Mouse (Mus musculus): ENCODE results near the gene Arvcf. TPM values are rescaled to one million over a fixed set of nuclear protein-coding genes. Genes with fewer than 3 reads are reported as not detected.
A peak's percentile ranks its signal among the peaks of the same experiment; 100 is the strongest.

Arvcf gene
- total RNA-seq, 4 experiments from 2014 or later = 12.6 to 20.0 (median 16.2) TPM

GRCm38 (mm10) chr16:18387704-18388582, 40.0 kb downstream of the Arvcf start:
- DNase-seq (ENCODE audit: low spot score) = no peak

GRCm38 (mm10) chr16:18388583-18389435, 40.8 kb downstream of the Arvcf start:
- DNase-seq (ENCODE audit: low spot score) = no peak

- DNase-seq (ENCODE audit: low spot score) = no peak
Observed at GRCm38 (mm10) chr16:18390399-18390798, 42.4 kb downstream of the Arvcf start.

GRCm38 (mm10) chr16:18391127-18391526, 43.1 kb downstream of the Arvcf start:
- DNase-seq (ENCODE audit: low spot score) = no peak

GRCm38 (mm10) chr16:18391728-18392127, 43.7 kb downstream of the Arvcf start:
- DNase-seq (ENCODE audit: low spot score) = no peak

- DNase-seq (ENCODE audit: low spot score) = peak; percentile 82
Observed at GRCm38 (mm10) chr16:18392469-18393426, 44.8 kb downstream of the Arvcf start.

GRCm38 (mm10) chr16:18393595-18393994, 45.6 kb downstream of the Arvcf start:
- DNase-seq (ENCODE audit: low spot score) = no peak

GRCm38 (mm10) chr16:18394056-18394455, 46.1 kb downstream of the Arvcf start:
- DNase-seq (ENCODE audit: low spot score) = no peak

GRCm38 (mm10) chr16:18394777-18395619, 47.0 kb downstream of the Arvcf start:
- DNase-seq (ENCODE audit: low spot score) = peak; percentile 51

GRCm38 (mm10) chr16:18395620-18396036, 47.6 kb downstream of the Arvcf start:
- peak; percentile 45 for DNase-seq (ENCODE audit: low spot score)

- DNase-seq (ENCODE audit: low spot score) = no peak
Observed at GRCm38 (mm10) chr16:18396201-18396600, 48.2 kb downstream of the Arvcf start.

GRCm38 (mm10) chr16:18396791-18397621, 49.0 kb downstream of the Arvcf start:
- DNase-seq (ENCODE audit: low spot score) = no peak

- no peak for DNase-seq (ENCODE audit: low spot score)
Observed at GRCm38 (mm10) chr16:18400028-18400427, 52.0 kb downstream of the Arvcf start.

GRCm38 (mm10) chr16:18400472-18401216, 52.7 kb downstream of the Arvcf start:
- no peak for DNase-seq (ENCODE audit: low spot score)

- DNase-seq (ENCODE audit: low spot score) = no peak
Observed at GRCm38 (mm10) chr16:18403285-18403684, 55.3 kb downstream of the Arvcf start.

- DNase-seq (ENCODE audit: low spot score) = no peak
Observed at GRCm38 (mm10) chr16:18405091-18405854, 57.3 kb downstream of the Arvcf start.

GRCm38 (mm10) chr16:18405876-18406275, 57.9 kb downstream of the Arvcf start:
- DNase-seq (ENCODE audit: low spot score) = no peak

- DNase-seq (ENCODE audit: low spot score) = no peak
Observed at GRCm38 (mm10) chr16:18406293-18406692, 58.3 kb downstream of the Arvcf start.
